15 mouse cellular contexts compared by ENCODE assay signal in genomic region chr16:17249135-17249534, GRCm38 (mm10). TPM values are rescaled to one million over a fixed set of nuclear protein-coding genes. Genes with fewer than 3 reads are reported as not detected.
DNase-seq lines count a peak whose midpoint lies in the region; ATAC-seq and TF ChIP-seq lines count a peak whose summit lies in the region.
"Had no signal": no experiment of that assay in that cellular context is flagged by ENCODE, and none has a peak within 500 bp of the region (broad histone marks: within the 10 kb centered on the region; RNA-seq: fewer than 3 reads in every experiment).

No protein-coding gene starts in this region.

- peak; percentile 55 for DNase-seq in urinary bladder, postnatal 14 days (ENCODE audit: low spot score)
- no peak for DNase-seq in urinary bladder, postnatal 36 days (ENCODE audit: low spot score in 2 of 2)
- peak; percentile 70 to 78 for DNase-seq in adrenal gland, postnatal 36 days
- no peak for DNase-seq in cerebellum, adult 18-20 months
- no peak for DNase-seq in embryo, embryonic 9.5 days (ENCODE audit: extremely low spot score)
- DNase-seq: cerebellum, adult 11-12 months; gastrocnemius, postnatal 36 days; heart, postnatal 4 days; kidney, adult 9 months; lung, postnatal 4 days had no signal

- no peak overlapping the region for H3K4me3 ChIP-seq in liver, embryonic 12.5 days
- H3K4me3 ChIP-seq in small intestine, adult 2 months (ENCODE audit: low read depth, low read length) = no peak overlapping the region
- H3K4me3 ChIP-seq: embryonic facial prominence, embryonic 13.5 days had no signal

- no peaks in the 10 kb centered on the region for H3K27me3 ChIP-seq in liver, embryonic 12.5 days (replicated peaks)
- no peaks in the 10 kb centered on the region for H3K27me3 ChIP-seq in small intestine, adult 2 months (ENCODE audit: control insufficient read depth, insufficient read depth, low read length)
- H3K27me3 ChIP-seq: embryonic facial prominence, embryonic 13.5 days had no signal

- TF ChIP-seq CTCF in small intestine, adult 2 months (IDR thresholded peaks at IDR 0.05; ENCODE audit: extremely low read depth, insufficient read length, insufficient replicate concordance, low read depth, low read length) = no peak

- TF ChIP-seq POLR2A in small intestine, adult 2 months (IDR thresholded peaks at IDR 0.05; ENCODE audit: low read depth, low read length) = no peak

- 10% methylated on average over 6 of the region's 6 CpGs for WGBS in liver, embryonic 12.5 days (ENCODE audit: insufficient replicate concordance)
- 21% methylated on average over 6 of the region's 6 CpGs for WGBS in small intestine, adult 2 months

- H3K9ac ChIP-seq in liver, embryonic 12.5 days = no peak overlapping the region
- H3K9ac ChIP-seq: embryonic facial prominence, embryonic 13.5 days had no signal

- peak overlapping the region; percentile 54 for H3K4me2 ChIP-seq in liver, embryonic 12.5 days
- H3K4me2 ChIP-seq: embryonic facial prominence, embryonic 13.5 days had no signal

- peak; percentile 75 for ATAC-seq in liver, embryonic 12.5 days
- ATAC-seq in activated CD4-positive, CD25-positive, alpha-beta regulatory T cell, adult 4 months = no peak
- ATAC-seq: forebrain, embryonic 14.5 days had no signal

- no peaks in the 10 kb centered on the region for H3K9me3 ChIP-seq in liver, embryonic 12.5 days (replicated peaks)
- H3K9me3 ChIP-seq: embryonic facial prominence, embryonic 13.5 days had no signal

- no peaks in the 10 kb centered on the region for H3K36me3 ChIP-seq in liver, embryonic 12.5 days
- no peaks in the 10 kb centered on the region for H3K36me3 ChIP-seq in small intestine, adult 2 months (ENCODE audit: control insufficient read depth, insufficient read depth, low read length)
- H3K36me3 ChIP-seq: embryonic facial prominence, embryonic 13.5 days had no signal

- H3K27ac ChIP-seq in liver, embryonic 12.5 days = peak overlapping the region; percentile 64
- H3K27ac ChIP-seq in small intestine, adult 2 months (ENCODE audit: insufficient read depth, low read depth, low read length) = peak overlapping the region; percentile 20; the same call in 1 of the 2 replicates
- H3K27ac ChIP-seq: embryonic facial prominence, embryonic 13.5 days had no signal

- peaks cover 77% of the 10 kb centered on the region for H3K4me1 ChIP-seq in liver, embryonic 12.5 days
- peaks cover 23% of the 10 kb centered on the region for H3K4me1 ChIP-seq in small intestine, adult 2 months (ENCODE audit: control insufficient read depth, insufficient read depth, insufficient read length, low read length)

RNA-seq across cellular contexts. Expression of gene Hic2, which starts 15.8 kb away (rescaled TPM):
- total RNA-seq in adrenal gland, postnatal 36 days (2021) = 1 to 10 TPM; 2.9 to 3.1 TPM
- polyA plus RNA-seq in liver, embryonic 12.5 days (2016; fragmentation: Nextera tagmentation; extraction: Ambion mirVana) = 4.8 and 5.3 TPM in 2 replicates
- 1.7 and 1.8 TPM in 2 replicates for polyA plus RNA-seq in small intestine, adult 2 months (2012; rRNA removed)
- polyA plus RNA-seq in activated CD4-positive, CD25-positive, alpha-beta regulatory T cell, adult 4 months (2017; shearing (Covaris generic)) = 1 to 10 TPM in 1 of 2 experiments, under 1 TPM in 1; 0.83 to 1.1 TPM

RNA-seq across cellular contexts. Expression of gene Tmem191c, which starts 26.7 kb away (rescaled TPM):
- total RNA-seq in adrenal gland, postnatal 36 days (2021) = 1 to 10 TPM; 8.6 to 9.3 TPM
- polyA plus RNA-seq in liver, embryonic 12.5 days (2016; fragmentation: Nextera tagmentation; extraction: Ambion mirVana) = 4.7 and 5.3 TPM in 2 replicates
- polyA plus RNA-seq in small intestine, adult 2 months (2012; rRNA removed) = 9.3 and 10.6 TPM in 2 replicates
- 10 to 100 TPM; 30.6 to 32.6 TPM for polyA plus RNA-seq in activated CD4-positive, CD25-positive, alpha-beta regulatory T cell, adult 4 months (2017; shearing (Covaris generic))

RNA-seq across cellular contexts. Expression of gene Rimbp3, which starts 40.7 kb away (rescaled TPM):
- total RNA-seq in adrenal gland, postnatal 36 days (2021) = not detected
- 0.12 and 0.17 TPM in 2 replicates for polyA plus RNA-seq in liver, embryonic 12.5 days (2016; fragmentation: Nextera tagmentation; extraction: Ambion mirVana)
- polyA plus RNA-seq in small intestine, adult 2 months (2012; rRNA removed) = 0.04 and 0.15 TPM in 2 replicates
- polyA plus RNA-seq in activated CD4-positive, CD25-positive, alpha-beta regulatory T cell, adult 4 months (2017; shearing (Covaris generic)) = not detected
- total RNA-seq: gastrocnemius, postnatal 36 days had no signal

RNA-seq across cellular contexts. Expression of gene Ube2l3, which starts 46.7 kb away (rescaled TPM):
- total RNA-seq in adrenal gland, postnatal 36 days (2021) = 100 to 1,000 TPM; 219 to 220 TPM
- polyA plus RNA-seq in liver, embryonic 12.5 days (2016; fragmentation: Nextera tagmentation; extraction: Ambion mirVana) = 275 and 283 TPM in 2 replicates
- 24.3 and 62.7 TPM in 2 replicates for polyA plus RNA-seq in small intestine, adult 2 months (2012; rRNA removed)
- 100 to 1,000 TPM; 300 to 366 TPM for polyA plus RNA-seq in activated CD4-positive, CD25-positive, alpha-beta regulatory T cell, adult 4 months (2017; shearing (Covaris generic))

Comparison
In these comparisons a context has a peak if more than half of its experiments do, and no peak if none do; other contexts are left out.
1. DNase-seq: peak in urinary bladder, postnatal 14 days (single experiment) and adrenal gland, postnatal 36 days (2 of 2); none in urinary bladder, postnatal 36 days (0 of 2), cerebellum, adult 18-20 months (0 of 2) and embryo, embryonic 9.5 days (single experiment).